In the genomic region with DNA sequence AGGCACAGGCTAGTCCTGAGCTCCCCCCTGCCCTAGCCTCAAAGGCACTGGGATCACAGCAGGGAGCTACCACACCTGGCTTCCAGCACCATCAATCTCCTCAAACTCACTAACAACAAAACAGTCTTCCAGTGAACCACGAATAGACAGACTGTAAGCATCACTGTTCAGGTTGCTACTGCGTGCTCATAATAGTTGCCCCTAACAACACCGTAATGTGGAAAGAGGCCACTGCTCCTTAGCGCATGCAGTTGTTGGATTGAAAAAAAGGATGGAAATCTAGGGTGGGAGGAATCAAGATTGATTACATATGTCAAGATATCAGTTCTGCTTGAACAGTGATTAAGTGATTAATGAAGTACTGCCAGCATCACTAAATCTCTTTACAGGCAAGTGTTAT, we compare ENCODE assay signal across 17 mouse cellular contexts. TPM values are rescaled to one million over a fixed set of nuclear protein-coding genes. Genes with fewer than 3 reads are reported as not detected.
"Had no signal": no experiment of that assay in that cellular context is flagged by ENCODE, and none has a peak within 500 bp of the region (broad histone marks: within the 10 kb centered on the region; RNA-seq: fewer than 3 reads in every experiment).

No protein-coding gene starts in this region.

- H3K9ac ChIP-seq: liver, embryonic 15.5 days; midbrain, embryonic 12.5 days; stomach, embryonic 15.5 days had no signal

- H3K36me3 ChIP-seq: limb, embryonic 10.5 days; liver, embryonic 15.5 days; midbrain, embryonic 12.5 days; stomach, embryonic 15.5 days had no signal

- H3K27ac ChIP-seq: layer of hippocampus, adult 2 months; left cerebral cortex, adult 2 months; limb, embryonic 10.5 days; liver, embryonic 15.5 days; macrophage; midbrain, embryonic 12.5 days; stomach, embryonic 15.5 days had no signal

- H3K4me1 ChIP-seq: liver, embryonic 15.5 days; midbrain, embryonic 12.5 days; stomach, embryonic 15.5 days had no signal

- DNase-seq: kidney, adult 8-10 months; kidney, postnatal 4 days; lung, adult 2 months; right cerebral cortex, postnatal 14 days; thymus, adult 2 months; thymus, postnatal 25 days had no signal

- H3K4me2 ChIP-seq: liver, embryonic 11.5 days; liver, embryonic 15.5 days; midbrain, embryonic 12.5 days; stomach, embryonic 15.5 days had no signal

- ATAC-seq: intestine, postnatal 0 days; midbrain, embryonic 16.5 days had no signal

- H3K4me3 ChIP-seq: layer of hippocampus, adult 2 months; left cerebral cortex, adult 2 months; limb, embryonic 10.5 days; liver, embryonic 15.5 days; midbrain, embryonic 12.5 days; stomach, embryonic 15.5 days had no signal

- H3K9me3 ChIP-seq: limb, embryonic 10.5 days; liver, embryonic 15.5 days; midbrain, embryonic 12.5 days; stomach, embryonic 15.5 days had no signal

- H3K27me3 ChIP-seq: liver, embryonic 15.5 days; midbrain, embryonic 12.5 days; stomach, embryonic 15.5 days had no signal

RNA-seq across cellular contexts. Expression of a gene that starts 14.8 kb away (rescaled TPM):
- total RNA-seq: megakaryocyte-erythroid progenitor cell, adult 5-6 weeks had no signal
